Mouse (Mus musculus) cerebellum, adult 11 months (tissue): ENCODE data around the gene 1700086D15Rik.

Source experiments
- DNase-seq: peaks from one replicate; pipeline ENCODE4 v3.0.0; 2022

The 1700086D15Rik gene

DNA sequence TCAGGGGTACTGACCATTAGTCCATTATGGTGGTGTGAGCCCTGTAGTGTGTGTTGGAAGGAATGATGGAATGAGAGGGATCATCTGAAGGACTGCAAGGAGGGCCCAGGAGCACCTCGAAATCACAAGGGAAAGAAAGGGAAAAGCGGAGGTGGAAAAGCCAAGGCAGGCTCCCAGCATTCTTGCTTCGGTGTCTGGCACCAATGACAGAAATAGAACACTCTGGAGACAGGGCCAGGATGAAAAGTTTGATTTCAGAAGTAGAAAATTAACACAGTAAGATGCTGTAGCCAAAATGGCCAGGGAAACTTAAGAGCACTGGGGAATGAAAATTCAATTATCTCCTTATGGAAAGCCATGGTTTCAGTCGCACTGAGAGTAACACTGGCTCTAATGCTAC, 26.0 kb downstream of the 1700086D15Rik start:
- DNase-seq = no peak

DNA sequence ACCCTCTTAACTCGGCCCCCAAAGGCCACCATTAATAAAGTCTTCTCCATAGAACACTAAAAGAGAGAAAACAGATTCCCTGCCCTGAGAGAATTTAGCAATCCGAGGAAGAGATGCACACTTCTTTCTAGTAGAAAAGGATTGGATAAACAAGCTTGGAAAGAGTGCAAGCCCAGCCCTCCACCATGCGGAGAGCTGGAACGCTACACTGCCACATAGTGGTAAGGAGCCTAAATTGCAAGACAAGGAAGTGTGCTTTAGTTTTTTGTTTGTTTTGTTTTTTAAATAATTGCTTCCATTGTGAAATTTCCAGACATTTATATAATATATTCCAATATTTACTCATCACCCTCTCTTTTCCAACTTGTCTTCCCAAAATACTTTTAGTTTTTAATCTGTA, 30.6 kb downstream of the 1700086D15Rik start:
- DNase-seq = no peak

DNA sequence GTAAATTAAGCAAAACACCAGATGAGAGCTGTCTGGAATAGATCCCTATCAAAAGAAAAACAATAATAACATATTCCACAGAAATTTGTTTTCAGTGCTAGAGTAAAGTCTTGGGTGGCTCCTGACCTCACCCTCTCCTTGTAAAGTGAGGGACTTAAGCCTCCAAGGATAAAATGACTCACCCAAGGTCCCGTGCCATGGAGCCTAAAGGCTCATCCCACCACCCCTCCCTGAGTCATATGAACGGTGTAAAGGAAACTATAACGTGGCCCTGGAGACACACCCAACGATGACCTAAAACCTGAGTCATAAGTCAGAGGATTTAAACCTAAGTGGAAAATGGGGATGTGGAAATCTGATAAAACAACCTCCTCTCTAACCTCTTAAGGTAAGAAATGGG, 31.0 kb downstream of the 1700086D15Rik start:
- DNase-seq = no peak

DNA sequence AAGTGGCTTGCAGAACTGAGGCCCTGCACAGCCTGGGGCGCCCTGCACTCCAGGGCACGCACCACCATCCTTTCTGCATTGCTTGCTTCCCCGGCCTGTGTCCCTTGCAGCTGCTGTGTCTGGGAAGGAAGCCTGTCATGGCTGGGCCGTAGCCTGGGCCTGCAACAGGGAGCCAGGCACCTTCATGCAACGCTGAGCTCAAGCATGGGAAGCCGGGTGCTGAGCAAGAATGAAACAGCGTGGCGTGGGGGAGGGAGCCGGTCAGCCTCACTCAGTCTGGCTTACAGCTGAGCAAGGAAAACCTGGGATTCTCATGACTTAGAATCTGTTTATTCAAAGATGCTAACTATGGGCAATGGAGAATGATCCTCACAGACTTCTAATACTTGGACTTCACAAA, 33.1 kb downstream of the 1700086D15Rik start:
- peak; percentile 30 for DNase-seq

DNA sequence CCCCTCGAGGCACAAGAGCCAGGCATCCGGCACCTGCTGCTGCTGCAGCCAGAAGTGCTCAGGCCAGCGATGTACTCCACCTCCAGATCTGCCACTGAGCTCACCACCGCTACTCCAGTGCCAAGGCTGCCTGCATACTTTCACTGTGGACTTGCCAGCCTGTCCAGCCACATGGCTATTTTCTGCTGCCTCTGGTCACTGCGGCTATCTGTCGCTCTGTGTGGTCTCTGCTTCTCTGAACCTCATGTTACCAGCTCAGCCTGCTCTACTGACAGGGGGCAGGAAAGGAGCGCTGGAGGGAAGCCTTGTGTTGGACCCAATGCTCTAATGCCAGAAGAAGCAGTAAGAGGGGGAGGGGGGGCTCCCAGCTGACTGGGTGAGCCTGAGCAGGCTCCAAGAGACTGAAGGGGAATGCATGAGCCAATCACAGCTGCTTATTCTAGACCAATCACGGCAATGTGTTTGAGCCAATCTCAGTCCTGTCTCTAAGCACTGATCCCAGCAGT, 34.7 kb downstream of the 1700086D15Rik start:
- DNase-seq = peak; percentile 48

DNA sequence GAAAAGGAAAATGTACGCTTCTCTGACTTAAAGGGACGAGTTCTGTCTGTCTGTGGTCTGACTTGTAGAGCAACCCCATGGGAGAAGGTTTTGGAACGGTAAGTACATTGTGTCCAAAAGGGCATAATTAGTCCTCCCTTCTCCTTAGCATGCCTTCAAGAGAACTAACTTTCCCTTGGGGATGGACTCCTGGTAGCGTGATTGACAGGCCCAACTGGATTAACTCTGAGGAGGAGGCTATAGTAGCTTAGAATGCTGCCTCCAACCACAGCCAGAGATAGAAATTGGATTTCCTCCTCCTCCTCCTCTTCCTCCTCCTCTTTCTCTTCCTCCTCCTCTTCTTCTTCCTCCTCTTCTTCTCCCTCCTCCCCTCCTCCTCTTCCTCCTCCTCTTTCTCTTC, 39.4 kb downstream of the 1700086D15Rik start:
- no peak for DNase-seq

DNA sequence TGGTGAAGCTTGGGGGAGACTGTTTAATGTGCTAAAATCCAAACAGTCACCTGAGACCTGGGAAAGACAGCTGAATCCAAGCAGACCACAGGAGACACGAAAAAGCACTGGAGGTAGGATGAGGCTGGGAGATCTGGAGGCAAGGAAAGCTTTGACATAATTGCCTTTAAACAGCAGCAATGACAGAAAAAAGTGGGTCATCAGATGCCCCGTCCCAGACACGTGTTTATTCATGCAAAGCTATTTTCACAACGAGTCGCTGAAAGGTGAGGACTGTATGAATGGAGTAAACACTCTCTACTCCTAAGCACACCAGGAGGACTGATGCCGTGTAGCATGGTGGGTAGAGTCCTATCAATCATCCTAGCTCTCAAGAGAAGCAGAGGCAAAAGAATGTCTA, 43.9 kb downstream of the 1700086D15Rik start:
- DNase-seq = no peak

DNA sequence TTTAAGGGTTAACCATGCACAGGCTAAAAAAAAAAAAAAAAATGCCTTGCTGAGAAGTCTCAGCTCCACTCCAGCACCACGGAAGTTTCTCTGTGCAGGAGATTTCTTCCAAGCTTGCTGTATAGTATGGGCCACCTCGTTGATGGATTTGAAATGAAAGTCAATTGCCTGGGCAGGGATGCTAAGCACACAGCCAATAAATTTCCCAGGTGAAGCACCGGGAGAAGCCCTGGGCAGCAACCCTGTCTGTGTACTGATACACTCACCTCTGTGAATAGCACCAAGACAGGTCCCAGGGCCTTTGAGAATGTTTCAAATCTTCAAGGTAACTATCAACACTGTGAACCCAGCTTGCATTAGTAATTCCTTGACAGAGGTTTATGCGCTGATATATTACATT, 47.6 kb downstream of the 1700086D15Rik start:
- DNase-seq = no peak

DNA sequence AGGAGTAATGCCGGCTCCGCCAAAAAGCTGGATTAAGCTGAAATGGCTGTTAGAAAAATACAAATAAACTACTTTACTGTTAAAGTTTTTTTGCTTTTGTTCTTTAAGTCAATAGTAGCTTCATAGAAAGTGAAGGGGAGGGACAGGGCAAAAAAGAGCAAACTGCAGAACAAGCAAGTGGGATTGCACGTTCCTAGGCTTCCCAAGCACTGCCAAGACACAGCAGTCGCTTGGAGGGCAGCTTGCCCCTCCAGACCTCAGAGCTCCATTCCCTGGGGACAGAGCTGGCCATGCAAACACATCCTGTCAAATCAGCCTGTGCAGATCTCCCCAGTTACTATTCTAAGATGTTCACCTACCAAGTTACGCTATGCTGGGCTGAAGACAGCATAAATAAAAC, 48.0 kb downstream of the 1700086D15Rik start:
- no peak for DNase-seq

DNA sequence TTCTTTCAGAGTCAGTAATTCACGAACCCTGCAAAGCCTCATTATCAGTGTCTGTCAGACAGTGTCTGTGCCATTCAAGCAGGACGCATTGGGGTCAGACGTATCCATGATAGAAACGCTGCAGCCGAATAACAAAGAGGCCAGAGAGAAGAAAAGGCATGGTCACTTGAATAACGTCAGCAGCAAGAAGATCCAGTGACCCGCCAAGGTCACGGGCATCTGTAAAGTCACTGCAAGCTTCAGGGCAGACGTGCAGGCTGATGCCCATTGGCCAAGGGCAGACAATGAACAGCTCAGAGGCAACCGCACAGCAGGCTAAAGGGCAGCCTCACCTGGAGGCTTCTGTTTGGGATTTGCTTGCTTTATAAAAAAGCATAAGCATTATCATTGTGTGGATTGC, 49.6 kb downstream of the 1700086D15Rik start:
- DNase-seq = no peak

DNA sequence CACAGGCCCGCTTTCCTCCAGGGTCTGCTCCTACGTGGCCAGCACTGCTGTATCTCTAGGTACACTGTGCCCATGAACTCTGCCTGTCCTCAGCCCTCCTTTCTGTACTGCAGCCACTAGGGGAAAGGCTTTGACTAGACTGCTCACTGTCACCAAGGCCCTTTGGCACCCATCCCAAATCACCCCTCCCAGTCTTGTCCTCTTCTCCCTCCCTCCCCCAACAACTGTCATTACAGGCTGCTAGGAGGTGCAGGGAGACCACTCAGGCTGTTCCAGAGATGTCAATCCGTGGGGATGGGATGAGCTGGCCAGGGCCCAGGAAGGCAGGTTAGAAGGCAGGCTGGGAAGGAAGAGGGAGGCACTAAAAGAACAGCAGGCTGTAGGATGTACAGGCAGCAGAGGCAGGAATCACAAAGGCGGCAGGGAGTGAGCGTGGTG, 51.9 kb downstream of the 1700086D15Rik start:
- DNase-seq = peak; percentile 49

DNA sequence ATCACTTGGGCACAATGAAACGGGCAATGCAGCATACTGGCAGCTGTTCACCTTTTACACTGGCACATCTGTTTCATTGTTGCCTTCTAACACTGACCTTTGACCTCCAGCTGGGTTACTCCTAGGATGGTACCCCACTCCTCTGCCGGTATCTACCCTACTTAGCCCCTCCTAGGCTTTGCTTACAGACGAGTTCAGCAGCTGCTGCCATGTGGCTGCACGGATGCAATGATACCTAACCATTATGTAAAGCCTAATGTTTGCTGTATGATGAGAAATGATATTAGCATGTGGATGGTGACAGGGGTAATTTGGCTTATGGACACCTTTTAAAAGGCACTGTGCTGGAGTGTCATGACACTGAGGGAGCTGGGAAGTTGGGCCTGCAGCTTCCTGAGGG, 52.5 kb downstream of the 1700086D15Rik start:
- no peak for DNase-seq

DNA sequence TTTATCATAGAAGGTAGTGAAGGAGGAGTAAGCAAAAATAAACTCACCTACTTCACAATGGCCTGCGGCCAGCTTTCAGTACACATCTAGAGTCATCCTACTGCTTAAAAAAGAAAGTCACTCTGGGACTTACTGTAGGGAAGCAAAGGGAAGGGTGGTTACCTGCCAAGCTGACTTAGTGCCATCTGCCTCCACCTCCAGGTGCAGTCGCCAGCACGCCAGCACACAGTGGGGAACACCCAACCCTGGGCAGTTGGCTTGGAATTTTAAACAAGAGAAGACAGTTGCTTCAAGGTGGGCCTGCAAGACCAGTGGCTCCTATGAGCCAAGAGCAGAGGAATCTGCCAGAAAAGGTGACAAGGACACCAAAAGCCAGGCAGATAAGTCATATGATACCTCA, 55.6 kb downstream of the 1700086D15Rik start:
- DNase-seq = peak; percentile 78
